ENCODE assay signal across 7 mouse cellular contexts in the genomic region with DNA sequence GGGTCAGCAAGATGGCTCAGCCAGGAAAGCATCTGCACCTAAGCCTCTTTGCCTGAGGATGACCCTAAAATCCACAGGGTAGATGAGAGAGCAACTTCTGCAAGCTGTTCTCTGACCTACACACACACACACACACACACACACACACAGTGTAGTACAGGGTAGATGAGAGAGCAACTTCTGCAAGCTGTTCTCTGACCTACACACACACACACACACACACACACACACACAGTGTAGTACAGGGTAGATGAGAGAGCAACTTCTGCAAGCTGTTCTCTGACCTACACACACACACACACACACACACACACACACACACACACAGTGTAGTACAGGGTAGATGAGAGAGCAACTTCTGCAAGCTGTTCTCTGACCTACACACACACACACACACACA.
A peak's percentile ranks its signal among the peaks of the same experiment; 100 is the strongest.
DNase-seq lines count a peak whose midpoint lies in the region; ATAC-seq and TF ChIP-seq lines count a peak whose summit lies in the region.
"Not testable (repeated sequence)": the region's sequence is repeated elsewhere in the genome, so short reads cannot be mapped to it uniquely, and the experiment has no call there.

No protein-coding gene starts in this region.

- H3K36me3 ChIP-seq in forebrain, embryonic 15.5 days; hindbrain, embryonic 13.5 days; kidney, postnatal 0 days (ENCODE audit: insufficient read depth, low read length); lung, embryonic 14.5 days (ENCODE audit: insufficient read depth); midbrain, embryonic 15.5 days (replicated peaks); stomach, embryonic 14.5 days (ENCODE audit: control insufficient read depth, insufficient read depth, low read length): not testable (repeated sequence)

- not testable (repeated sequence) for H3K4me2 ChIP-seq in forebrain, embryonic 15.5 days (replicated peaks); hindbrain, embryonic 13.5 days; kidney, postnatal 0 days (ENCODE audit: low read length); lung, embryonic 14.5 days; midbrain, embryonic 15.5 days; stomach, embryonic 14.5 days (replicated peaks; ENCODE audit: low read depth, low read length)

- not testable (repeated sequence) for H3K27ac ChIP-seq in forebrain, embryonic 15.5 days (replicated peaks); hindbrain, embryonic 13.5 days; kidney, postnatal 0 days; lung, embryonic 14.5 days (ENCODE audit: low read depth); midbrain, embryonic 15.5 days; stomach, embryonic 14.5 days (ENCODE audit: low read length)

- not testable (repeated sequence) for H3K4me1 ChIP-seq in forebrain, embryonic 15.5 days; kidney, postnatal 0 days (replicated peaks; ENCODE audit: insufficient read depth, low read length); lung, embryonic 14.5 days (ENCODE audit: insufficient read depth); midbrain, embryonic 15.5 days; stomach, embryonic 14.5 days (ENCODE audit: control insufficient read depth, insufficient read depth, low read length)
- peaks cover 17% of the 10 kb centered on the region for H3K4me1 ChIP-seq in hindbrain, embryonic 13.5 days (replicated peaks)

- H3K4me3 ChIP-seq in forebrain, embryonic 15.5 days; hindbrain, embryonic 13.5 days; kidney, postnatal 0 days (replicated peaks; ENCODE audit: low read depth, low read length); lung, embryonic 14.5 days (ENCODE audit: low read depth, low read length); midbrain, embryonic 15.5 days; stomach, embryonic 14.5 days (ENCODE audit: low read depth, low read length): not testable (repeated sequence)

- DNase-seq in adrenal gland, postnatal 14 days: peak; percentile 24
- DNase-seq in kidney, postnatal 0 days (ENCODE audit: low spot score); lung, embryonic 14.5 days: not testable (repeated sequence)

- not testable (repeated sequence) for H3K9ac ChIP-seq in forebrain, embryonic 15.5 days (replicated peaks); hindbrain, embryonic 13.5 days; kidney, postnatal 0 days (ENCODE audit: low read depth, low read length); lung, embryonic 14.5 days; midbrain, embryonic 15.5 days; stomach, embryonic 14.5 days (replicated peaks; ENCODE audit: low read depth, low read length)

- not testable (repeated sequence) for H3K27me3 ChIP-seq in forebrain, embryonic 15.5 days; hindbrain, embryonic 13.5 days; kidney, postnatal 0 days (ENCODE audit: insufficient read depth, low read length); lung, embryonic 14.5 days (ENCODE audit: insufficient read depth, low read length); midbrain, embryonic 15.5 days (replicated peaks); stomach, embryonic 14.5 days (ENCODE audit: control insufficient read depth, insufficient read depth, low read length)

- ATAC-seq in forebrain, embryonic 15.5 days (replicated peaks): peak; percentile 64
- peak; percentile 66; the same call in 1 of the 2 replicates for ATAC-seq in hindbrain, embryonic 13.5 days (ENCODE audit: low FRiP score)
- ATAC-seq in kidney, postnatal 0 days (replicated peaks; ENCODE audit: low FRiP score, low read depth): peak; percentile 61
- peak; percentile 65 for ATAC-seq in lung, embryonic 14.5 days (ENCODE audit: insufficient read depth)
- peak; percentile 63; the same call in 1 of the 2 replicates for ATAC-seq in midbrain, embryonic 15.5 days (replicated peaks)
- ATAC-seq in stomach, embryonic 14.5 days (ENCODE audit: insufficient number of reproducible peaks, insufficient read depth, low FRiP score, low read depth): peak; percentile 54

- not testable (repeated sequence) for TF ChIP-seq CTCF in kidney, postnatal 0 days (IDR thresholded peaks at IDR 0.05; ENCODE audit: low read depth); lung, embryonic 14.5 days (IDR thresholded peaks at IDR 0.05; ENCODE audit: low read depth)

- not testable (repeated sequence) for H3K9me3 ChIP-seq in forebrain, embryonic 15.5 days; hindbrain, embryonic 13.5 days; kidney, postnatal 0 days (replicated peaks; ENCODE audit: low read length); lung, embryonic 14.5 days (ENCODE audit: low read depth, low read length); midbrain, embryonic 15.5 days; stomach, embryonic 14.5 days (ENCODE audit: control insufficient read depth, low read depth, low read length)
